Mouse (Mus musculus) ES-Bruce4 (cell line): ENCODE measurements at regions not wholly inside any gene's neighbourhood (a gene's known extent, or its start where the extent isn't known, plus 50 kb on each side); places are given as distances from the start of the nearest gene placed in this dataset.

Experiments
- H3K27ac ChIP-seq: 2 replicates; pipeline ENCODE4 v1.5.1; 2012; ENCODE audit warnings: low read length, inconsistent platforms; ENCODE audit not compliant: insufficient read depth
- H3K27me3 ChIP-seq: 2 replicates; pipeline ENCODE4 v1.6.1; 2012; ENCODE audit warnings: mild to moderate bottlenecking, low read length, inconsistent platforms; ENCODE audit not compliant: control insufficient read depth, poor library complexity, insufficient read depth, severe bottlenecking
- H3K36me3 ChIP-seq: 2 replicates; pipeline ENCODE4 v1.6.1; 2012; ENCODE audit warnings: inconsistent platforms, mild to moderate bottlenecking, low read length, moderate library complexity; ENCODE audit not compliant: control insufficient read depth, poor library complexity, insufficient read depth, severe bottlenecking
- H3K4me1 ChIP-seq: one replicate; pipeline ENCODE4 v1.8.1; 2011; ENCODE audit warnings: low read length; ENCODE audit not compliant: control insufficient read depth, insufficient read depth
- H3K4me3 ChIP-seq: 2 replicates; pipeline ENCODE4 v1.5.1; 2011; ENCODE audit warnings: low read depth, mild to moderate bottlenecking, low read length
- H3K9ac ChIP-seq: 2 replicates; pipeline ENCODE4 v1.6.1; 2012; ENCODE audit warnings: low read depth, mild to moderate bottlenecking, inconsistent platforms; ENCODE audit not compliant: poor library complexity, severe bottlenecking
- H3K9me3 ChIP-seq: replicated peaks from 2 replicates; pipeline ENCODE4 v1.6.1; 2012; ENCODE audit warnings: mild to moderate bottlenecking, low read length, inconsistent platforms; ENCODE audit not compliant: control insufficient read depth, poor library complexity, insufficient read depth, severe bottlenecking
- CTCF ChIP-seq: IDR thresholded peaks from one replicate; pipeline ENCODE4 v1.8.1; 2011; ENCODE audit warnings: low read depth, low read length
- EP300 ChIP-seq: IDR thresholded peaks from 2 replicates; pipeline ENCODE4 v1.6.1; 2011; ENCODE audit warnings: low read depth, low read length; ENCODE audit not compliant: insufficient read depth
- POLR2A ChIP-seq: IDR thresholded peaks from one replicate; pipeline ENCODE4 v1.8.1; 2011; ENCODE audit warnings: low read length; ENCODE audit not compliant: insufficient read depth

- Histone ChIP-seq H3K27ac (no peak overlapping the region), H3K27me3 (no peaks in the 10 kb centered on the region), H3K9ac (no peak overlapping the region), H3K36me3 (no peaks in the 10 kb centered on the region), H3K9me3 (no peaks in the 10 kb centered on the region), H3K4me3 (no peak overlapping the region), H3K4me1 (no peaks in the 10 kb centered on the region)
- TF ChIP-seq EP300 (no peak), CTCF (no peak), POLR2A (no peak)
Observed at GRCm38 (mm10) chr13:72958616-72959518, 301.4 kb upstream of the Irx4 start.

GRCm38 (mm10) chr13:72961291-72961690, 299.0 kb upstream of the Irx4 start:
- Histone ChIP-seq H3K9me3 (no peaks in the 10 kb centered on the region), H3K27me3 (no peaks in the 10 kb centered on the region), H3K9ac (no peak overlapping the region), H3K4me1 (no peaks in the 10 kb centered on the region), H3K4me3 (no peak overlapping the region), H3K36me3 (no peaks in the 10 kb centered on the region), H3K27ac (no peak overlapping the region)
- TF ChIP-seq EP300 (no peak), POLR2A (no peak), CTCF (no peak)

GRCm38 (mm10) chr13:72972165-72972564, 288.1 kb upstream of the Irx4 start:
- Histone ChIP-seq H3K9ac (no peak overlapping the region), H3K9me3 (no peaks in the 10 kb centered on the region), H3K36me3 (no peaks in the 10 kb centered on the region), H3K27ac (no peak overlapping the region), H3K4me3 (no peak overlapping the region), H3K27me3 (no peaks in the 10 kb centered on the region; the same call in 1 of the 2 replicates), H3K4me1 (no peaks in the 10 kb centered on the region)
- TF ChIP-seq EP300, result no peak

GRCm38 (mm10) chr13:72972894-72973293, 287.4 kb upstream of the Irx4 start:
- Histone ChIP-seq H3K9ac (no peak overlapping the region), H3K9me3 (no peaks in the 10 kb centered on the region), H3K27ac (no peak overlapping the region), H3K4me1 (no peaks in the 10 kb centered on the region), H3K27me3 (no peaks in the 10 kb centered on the region; the same call in 1 of the 2 replicates), H3K36me3 (no peaks in the 10 kb centered on the region), H3K4me3 (no peak overlapping the region)
- no peak for TF ChIP-seq POLR2A
- TF ChIP-seq CTCF, result no peak
- TF ChIP-seq EP300, result no peak

- Histone ChIP-seq H3K36me3 (no peaks in the 10 kb centered on the region), H3K27ac (no peak overlapping the region), H3K4me1 (no peaks in the 10 kb centered on the region), H3K9ac (no peak overlapping the region), H3K4me3 (no peak overlapping the region), H3K9me3 (no peaks in the 10 kb centered on the region), H3K27me3 (no peaks in the 10 kb centered on the region)
- TF ChIP-seq CTCF (no peak), POLR2A (no peak), EP300 (no peak)
Observed at GRCm38 (mm10) chr13:72977213-72977612, 283.1 kb upstream of the Irx4 start.

- H3K4me3 ChIP-seq, result no peak overlapping the region
- H3K36me3 ChIP-seq, result no peaks in the 10 kb centered on the region
- H3K9ac ChIP-seq, result no peak overlapping the region
- no peaks in the 10 kb centered on the region for H3K4me1 ChIP-seq
- no peak overlapping the region for H3K27ac ChIP-seq
- TF ChIP-seq EP300 (no peak), CTCF (no peak), POLR2A (no peak)
- H3K27me3 ChIP-seq, result no peaks in the 10 kb centered on the region
- no peaks in the 10 kb centered on the region for H3K9me3 ChIP-seq
Observed at GRCm38 (mm10) chr13:72977971-72978370, 282.3 kb upstream of the Irx4 start.
